11 mouse cellular contexts compared by ENCODE assay signal in the genomic region with DNA sequence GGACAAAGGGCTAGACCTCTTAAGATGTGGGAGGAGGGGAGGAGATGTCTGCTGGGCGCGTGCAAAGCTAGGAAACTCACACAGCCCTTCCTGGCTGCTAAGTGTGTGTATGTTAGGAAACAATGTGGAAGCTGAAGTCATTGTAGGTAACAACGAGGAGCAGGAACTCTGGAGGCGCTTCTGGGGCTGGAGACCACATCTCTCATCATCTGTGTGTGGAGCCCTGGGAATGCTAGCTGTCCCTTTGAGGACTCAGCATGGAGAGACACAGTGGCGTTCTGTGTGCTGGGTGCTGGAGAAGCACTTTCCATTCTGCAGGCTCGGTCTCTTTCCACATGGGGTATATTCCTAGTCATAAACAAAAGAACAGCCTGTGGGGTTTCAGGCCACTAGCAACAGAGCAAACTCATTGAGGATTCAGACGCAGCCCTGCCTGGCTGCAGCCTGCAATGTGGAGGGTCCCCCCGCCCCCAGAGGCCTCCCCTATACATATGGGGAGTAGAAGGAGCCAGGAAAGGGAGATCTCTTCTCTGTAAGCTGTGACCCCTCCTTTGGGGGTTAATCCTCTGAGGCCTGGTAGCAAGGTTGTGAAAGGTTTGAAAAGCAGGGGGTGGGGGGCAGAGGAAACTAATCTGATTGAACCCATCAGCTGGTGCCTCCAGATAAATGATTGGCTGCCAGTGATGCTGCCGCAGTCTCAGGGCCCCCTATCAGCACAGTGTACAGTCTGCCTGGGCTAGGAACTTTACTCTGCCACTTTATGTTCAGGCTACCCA. TPM values are rescaled to one million over a fixed set of nuclear protein-coding genes. Genes with fewer than 3 reads are reported as not detected.
DNase-seq lines count a peak whose midpoint lies in the region; ATAC-seq and TF ChIP-seq lines count a peak whose summit lies in the region.
"Had no signal": no experiment of that assay in that cellular context is flagged by ENCODE, and none has a peak within 500 bp of the region (broad histone marks: within the 10 kb centered on the region; RNA-seq: fewer than 3 reads in every experiment).

No protein-coding gene starts in this region.

- no peak for DNase-seq in heart, postnatal 36 days
- peak; percentile 31 for DNase-seq in embryonic facial prominence, embryonic 14.5 days (ENCODE audit: low spot score)
- DNase-seq in limb, embryonic 10.5 days (ENCODE audit: low spot score): peak; percentile 50
- peak; percentile 35 for DNase-seq in midbrain, postnatal 0 days (ENCODE audit: low spot score)
- DNase-seq in layer of hippocampus, adult 11-12 months (ENCODE audit: low spot score): no peak
- no peak for DNase-seq in cerebellum, adult 9-11 months
- no peak for DNase-seq in gastrocnemius, postnatal 36 days
- DNase-seq: adrenal gland, adult 2 months; right cerebral cortex, postnatal 14 days had no signal

- intact Hi-C loops in heart, postnatal 36 days (cut with DNase I): no loop called here
- intact Hi-C loops in gastrocnemius, postnatal 36 days (cut with DNase I): no loop called here

- peak; percentile 49; the same call in 1 of the 2 replicates for ATAC-seq in heart, embryonic 12.5 days (ENCODE audit: insufficient number of reproducible peaks, low FRiP score)
- peak; percentile 62 for ATAC-seq in embryonic facial prominence, embryonic 14.5 days (ENCODE audit: low read depth)
- peak; percentile 59; the same call in 1 of the 2 replicates for ATAC-seq in midbrain, postnatal 0 days (ENCODE audit: low FRiP score)

- TF ChIP-seq CTCF in midbrain, postnatal 0 days (IDR thresholded peaks at IDR 0.05): no peak

- 13% methylated on average over 9 of the region's 9 CpGs for WGBS in heart, embryonic 12.5 days
- 11% methylated on average over 9 of the region's 9 CpGs for WGBS in embryonic facial prominence, embryonic 14.5 days
- WGBS in limb, embryonic 10.5 days: 7% methylated on average over 9 of the region's 9 CpGs
- WGBS in midbrain, postnatal 0 days: 12% methylated on average over 9 of the region's 9 CpGs

- peaks cover 37% of the 10 kb centered on the region for H3K36me3 ChIP-seq in heart, embryonic 12.5 days
- no peaks in the 10 kb centered on the region; the same call in 1 of the 2 replicates for H3K36me3 ChIP-seq in embryonic facial prominence, embryonic 14.5 days (ENCODE audit: control insufficient read depth, insufficient read depth, low read length)
- H3K36me3 ChIP-seq in limb, embryonic 10.5 days: peaks cover 56% of the 10 kb centered on the region
- no peaks in the 10 kb centered on the region for H3K36me3 ChIP-seq in midbrain, postnatal 0 days (ENCODE audit: insufficient read depth, low read length)

- peaks cover 44% of the 10 kb centered on the region for H3K4me1 ChIP-seq in heart, embryonic 12.5 days (replicated peaks)
- H3K4me1 ChIP-seq in embryonic facial prominence, embryonic 14.5 days (ENCODE audit: control insufficient read depth, insufficient read depth, low read length): peaks cover 9% of the 10 kb centered on the region
- H3K4me1 ChIP-seq in limb, embryonic 10.5 days: peaks cover 14% of the 10 kb centered on the region
- H3K4me1 ChIP-seq in midbrain, postnatal 0 days (ENCODE audit: insufficient read depth, low read length): no peaks in the 10 kb centered on the region; the same call in 1 of the 2 replicates

- H3K4me2 ChIP-seq in heart, embryonic 12.5 days: peak overlapping the region; percentile 43
- H3K4me2 ChIP-seq in embryonic facial prominence, embryonic 14.5 days (ENCODE audit: low read depth, low read length): no peak overlapping the region
- H3K4me2 ChIP-seq in midbrain, postnatal 0 days (ENCODE audit: low read depth, low read length, poor library complexity, severe bottlenecking): no peak overlapping the region

- H3K9me3 ChIP-seq in heart, embryonic 12.5 days (replicated peaks): no peaks in the 10 kb centered on the region
- no peaks in the 10 kb centered on the region for H3K9me3 ChIP-seq in embryonic facial prominence, embryonic 14.5 days (ENCODE audit: control insufficient read depth, low read length)
- no peaks in the 10 kb centered on the region for H3K9me3 ChIP-seq in limb, embryonic 10.5 days (replicated peaks)
- no peaks in the 10 kb centered on the region for H3K9me3 ChIP-seq in midbrain, postnatal 0 days (ENCODE audit: low read length)

- H3K4me3 ChIP-seq in heart, embryonic 12.5 days: no peak overlapping the region
- H3K4me3 ChIP-seq in embryonic facial prominence, embryonic 14.5 days (ENCODE audit: low read depth, low read length): no peak overlapping the region
- 0 out of 2 replicates have a peak overlapping the region, but pooled peaks have one; percentile 14 for H3K4me3 ChIP-seq in limb, embryonic 10.5 days
- no peak overlapping the region for H3K4me3 ChIP-seq in midbrain, postnatal 0 days (ENCODE audit: low read depth, low read length)

- no peaks in the 10 kb centered on the region for H3K27me3 ChIP-seq in heart, embryonic 12.5 days (replicated peaks)
- H3K27me3 ChIP-seq in embryonic facial prominence, embryonic 14.5 days (replicated peaks; ENCODE audit: control insufficient read depth, insufficient read depth, low read length): no peaks in the 10 kb centered on the region
- no peaks in the 10 kb centered on the region for H3K27me3 ChIP-seq in limb, embryonic 10.5 days (ENCODE audit: low read depth, poor library complexity, severe bottlenecking)
- H3K27me3 ChIP-seq in midbrain, postnatal 0 days (ENCODE audit: insufficient read depth, low read length): no peaks in the 10 kb centered on the region

- H3K27ac ChIP-seq in heart, embryonic 12.5 days (ENCODE audit: poor library complexity, severe bottlenecking): peak overlapping the region; percentile 59
- peak overlapping the region; percentile 46 for H3K27ac ChIP-seq in embryonic facial prominence, embryonic 14.5 days (replicated peaks; ENCODE audit: low read depth, low read length)
- peak overlapping the region; percentile 83 for H3K27ac ChIP-seq in limb, embryonic 10.5 days
- no peak overlapping the region for H3K27ac ChIP-seq in midbrain, postnatal 0 days (ENCODE audit: low read depth, low read length)

- H3K9ac ChIP-seq in heart, embryonic 12.5 days: peak overlapping the region; percentile 49
- H3K9ac ChIP-seq in embryonic facial prominence, embryonic 14.5 days (ENCODE audit: low read depth, low read length): no peak overlapping the region; the same call in none of the 2 replicates
- no peak overlapping the region for H3K9ac ChIP-seq in midbrain, postnatal 0 days (replicated peaks; ENCODE audit: low read length, poor library complexity, severe bottlenecking)

RNA-seq across cellular contexts. Expression of a gene that starts 11.3 kb away (rescaled TPM):
- 4.6 and 5.6 TPM in 2 replicates for polyA plus RNA-seq in heart, embryonic 12.5 days (2016; fragmentation: Nextera tagmentation; extraction: Ambion mirVana)
- total RNA-seq in heart, postnatal 36 days (2021): under 1 TPM; 0.39 to 0.60 TPM
- polyA plus RNA-seq in embryonic facial prominence, embryonic 14.5 days (2014; fragmentation: Nextera tagmentation; extraction: Ambion mirVana): 1.6 and 2.2 TPM in 2 replicates
- 9.7 and 11.2 TPM in 2 replicates for polyA plus RNA-seq in limb, embryonic 10.5 days (2016; fragmentation: Nextera tagmentation; extraction: Ambion mirVana)
- total RNA-seq in midbrain, postnatal 0 days (2014; rRNA removed): 0.27 and 0.85 TPM in 2 replicates
- polyA plus RNA-seq in midbrain, postnatal 0 days (2015; fragmentation: Nextera tagmentation; extraction: Ambion mirVana): 1.6 and 2.3 TPM in 2 replicates
- not detected for total RNA-seq in gastrocnemius, postnatal 36 days (2021)

RNA-seq across cellular contexts. Expression of a gene that starts 25.8 kb away (rescaled TPM):
- not detected in 2 replicates for polyA plus RNA-seq in heart, embryonic 12.5 days (2016; fragmentation: Nextera tagmentation; extraction: Ambion mirVana)
- not detected for total RNA-seq in heart, postnatal 36 days (2021)
- not detected in 2 replicates for polyA plus RNA-seq in embryonic facial prominence, embryonic 14.5 days (2014; fragmentation: Nextera tagmentation; extraction: Ambion mirVana)
- not detected in 2 replicates for polyA plus RNA-seq in limb, embryonic 10.5 days (2016; fragmentation: Nextera tagmentation; extraction: Ambion mirVana)
- not detected in 2 replicates for total RNA-seq in midbrain, postnatal 0 days (2014; rRNA removed)
- polyA plus RNA-seq in midbrain, postnatal 0 days (2015; fragmentation: Nextera tagmentation; extraction: Ambion mirVana): not detected in 2 replicates
- total RNA-seq in gastrocnemius, postnatal 36 days (2021): not detected
- total RNA-seq: adrenal gland, adult 2 months; layer of hippocampus, postnatal 10 days had no signal
- polyA plus RNA-seq: adrenal gland, adult 2 months had no signal

RNA-seq across cellular contexts. Expression of a gene that starts 47.0 kb away (rescaled TPM):
- 18.9 and 22.9 TPM in 2 replicates for polyA plus RNA-seq in heart, embryonic 12.5 days (2016; fragmentation: Nextera tagmentation; extraction: Ambion mirVana)
- 1 to 10 TPM; 1.6 to 2.5 TPM for total RNA-seq in heart, postnatal 36 days (2021)
- polyA plus RNA-seq in embryonic facial prominence, embryonic 14.5 days (2014; fragmentation: Nextera tagmentation; extraction: Ambion mirVana): 8.1 and 9.0 TPM in 2 replicates
- 36.3 and 40.6 TPM in 2 replicates for polyA plus RNA-seq in limb, embryonic 10.5 days (2016; fragmentation: Nextera tagmentation; extraction: Ambion mirVana)
- total RNA-seq in midbrain, postnatal 0 days (2014; rRNA removed): 2.2 and 4.4 TPM in 2 replicates
- 3.1 and 3.2 TPM in 2 replicates for polyA plus RNA-seq in midbrain, postnatal 0 days (2015; fragmentation: Nextera tagmentation; extraction: Ambion mirVana)
- under 1 TPM; 0.12 to 0.13 TPM for total RNA-seq in gastrocnemius, postnatal 36 days (2021)

Comparison
In these comparisons a context has a peak if more than half of its experiments do, and no peak if none do; other contexts are left out.
1. DNase-seq: peak in embryonic facial prominence, embryonic 14.5 days (single experiment), limb, embryonic 10.5 days (single experiment) and midbrain, postnatal 0 days (single experiment); none in heart, postnatal 36 days (0 of 2), layer of hippocampus, adult 11-12 months (single experiment), cerebellum, adult 9-11 months (single experiment) and gastrocnemius, postnatal 36 days (0 of 2).
2. Peak in every context shown above with its lines, with median percentiles within 50 percentile points of each other: ATAC-seq.